Mouse (Mus musculus) CD8-positive naive resting alpha-beta T cell, adult 2 months (primary cell): ENCODE measurements around the gene Prop1.

Source experiments
- DNase-seq, 2 experiments: peaks; one replicate each; pipeline ENCODE4 v3.0.0; 2022; ENCODE audit warnings: low read depth in 2 of 2, low spot score in 2 of 2

The Prop1 gene

GRCm38 (mm10) chr11:50953665-50954064 is at the start of gene Prop1:
Gene Prop1, minus strand, starts transcription at chr11:50953765.
- no peak for DNase-seq

- DNase-seq = no peak
These were observed 49.7 kb upstream of the Prop1 start, which contains the start of gene Olfr51 for GRCm38 (mm10) chr11:51003296-51003695. Gene Olfr51, plus strand, starts transcription at chr11:51003596.

DNA sequence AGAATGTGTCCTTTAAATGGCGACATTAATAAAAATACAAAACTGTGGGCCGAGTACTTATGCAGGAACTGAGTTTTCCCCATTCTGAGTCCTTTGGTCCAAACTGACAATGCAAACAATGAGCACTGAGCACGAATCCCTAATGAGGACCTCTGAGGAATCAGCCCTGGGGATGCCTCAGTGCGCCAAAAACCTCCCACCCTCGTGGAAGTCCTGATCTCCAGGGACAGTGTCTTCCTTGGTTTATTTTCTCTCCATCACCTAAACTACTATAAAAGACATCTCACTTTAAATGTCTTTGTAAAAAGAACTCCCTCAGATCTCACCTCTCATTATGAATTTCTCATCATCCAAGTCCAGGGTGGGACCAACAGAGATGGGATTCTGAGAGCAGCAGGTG is 28.1 kb upstream of the Prop1 start, which contains the start of gene Olfr1377:
Gene Olfr1377 (plus strand): TSS at position 301 of the 400 bp plus-strand sequence.
- DNase-seq = no peak

- DNase-seq = no peak
These were observed 23.7 kb upstream of the Prop1 start for GRCm38 (mm10) chr11:50977216-50977615.

- DNase-seq = no peak
These were observed 12.7 kb upstream of the Prop1 start, which contains the start of gene Olfr1378 for GRCm38 (mm10) chr11:50966230-50966629. Gene Olfr1378, plus strand, starts transcription at chr11:50966530.

- DNase-seq = no peak
These were observed 11.3 kb upstream of the Prop1 start for GRCm38 (mm10) chr11:50964886-50965285.

GRCm38 (mm10) chr11:50952290-50952689 is 1.3 kb downstream of the Prop1 start:
- no peak for DNase-seq

DNA sequence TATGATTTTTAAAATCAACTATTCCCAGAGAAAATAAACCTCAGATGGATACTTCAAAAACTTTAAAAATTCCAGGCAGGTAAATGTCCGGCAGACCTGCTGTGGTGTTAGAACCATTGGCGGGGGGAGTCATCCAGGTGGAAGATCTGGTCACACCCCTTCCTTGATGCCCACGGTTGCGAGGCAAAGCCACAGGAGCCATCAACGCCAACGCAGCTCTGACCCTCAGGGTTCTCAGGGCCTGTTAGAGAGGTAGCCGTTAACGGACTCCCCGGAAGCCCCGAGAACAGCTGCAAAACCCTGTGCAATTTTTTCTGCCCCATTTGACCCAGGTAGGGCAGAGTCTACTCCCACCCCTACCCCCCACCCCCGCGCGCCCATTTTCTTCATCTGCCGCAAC is 10.1 kb downstream of the Prop1 start, which contains the start of gene 4933414I15Rik:
Gene 4933414I15Rik (minus strand): TSS at position 260 of the 400 bp plus-strand sequence.
- no peak for DNase-seq

GRCm38 (mm10) chr11:50942386-50942785 is 11.2 kb downstream of the Prop1 start:
- no peak for DNase-seq

DNA sequence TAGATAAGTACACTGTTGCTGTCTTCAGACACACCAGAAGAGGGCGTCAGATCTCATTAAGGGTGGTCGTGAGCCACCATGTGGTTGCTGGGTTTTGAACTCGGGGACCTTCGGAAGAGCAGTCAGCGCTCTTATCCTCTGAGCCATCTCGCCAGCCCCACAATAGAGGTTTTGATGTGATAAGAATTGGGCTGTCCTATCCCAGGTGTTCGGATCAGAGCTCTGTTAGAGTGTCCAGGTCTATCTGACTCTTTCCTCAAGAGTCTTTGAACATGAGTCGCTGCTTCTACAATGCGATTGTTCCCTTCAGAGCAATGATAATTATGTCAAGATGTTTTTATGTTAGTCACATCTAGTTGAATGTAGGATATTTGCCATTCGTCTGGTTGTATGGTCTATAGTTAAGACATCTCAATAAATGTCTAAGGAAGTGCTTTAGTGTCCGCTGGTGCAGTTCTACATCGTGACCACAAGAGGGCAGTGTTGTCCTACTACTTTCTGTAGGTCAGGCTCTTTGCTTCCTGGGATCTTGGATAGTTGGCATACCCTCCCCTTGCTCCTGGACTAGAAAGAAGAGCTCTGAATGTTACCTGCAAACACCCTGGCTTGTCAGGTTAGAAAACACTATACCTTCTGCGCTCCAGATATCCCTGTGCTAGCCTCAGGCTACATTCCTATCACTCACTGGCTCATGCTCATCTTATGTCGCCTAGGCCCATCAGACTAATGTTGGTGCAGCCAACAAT is 13.8 kb downstream of the Prop1 start:
- DNase-seq = peak in 1 of 2 experiments; percentile 9

GRCm38 (mm10) chr11:50938435-50938834 is 15.1 kb downstream of the Prop1 start:
- DNase-seq = no peak

DNA sequence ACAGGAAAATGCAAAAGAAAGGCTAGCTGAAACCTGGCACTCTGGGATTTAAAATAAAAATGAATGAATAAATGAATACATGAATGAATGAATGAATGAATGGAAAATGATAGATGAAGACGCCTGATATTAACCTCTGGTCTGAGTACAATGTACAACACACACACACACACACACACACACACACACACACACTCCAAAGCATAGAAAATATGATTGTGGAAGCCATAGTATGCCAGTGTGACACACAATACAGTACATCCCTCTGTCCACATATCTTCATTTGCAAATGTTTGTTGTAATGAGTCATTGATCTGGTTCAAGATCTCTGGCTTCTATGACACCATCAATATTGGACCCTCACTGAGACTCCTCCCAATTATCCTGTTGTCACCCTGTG is 21.5 kb downstream of the Prop1 start:
- no peak for DNase-seq

- DNase-seq = peak in 1 of 2 experiments; percentile 18
These were observed 22.1 kb downstream of the Prop1 start, which contains the start of gene Zfp354b for GRCm38 (mm10) chr11:50931451-50931866. Gene Zfp354b, minus strand, starts transcription at chr11:50931633.

DNA sequence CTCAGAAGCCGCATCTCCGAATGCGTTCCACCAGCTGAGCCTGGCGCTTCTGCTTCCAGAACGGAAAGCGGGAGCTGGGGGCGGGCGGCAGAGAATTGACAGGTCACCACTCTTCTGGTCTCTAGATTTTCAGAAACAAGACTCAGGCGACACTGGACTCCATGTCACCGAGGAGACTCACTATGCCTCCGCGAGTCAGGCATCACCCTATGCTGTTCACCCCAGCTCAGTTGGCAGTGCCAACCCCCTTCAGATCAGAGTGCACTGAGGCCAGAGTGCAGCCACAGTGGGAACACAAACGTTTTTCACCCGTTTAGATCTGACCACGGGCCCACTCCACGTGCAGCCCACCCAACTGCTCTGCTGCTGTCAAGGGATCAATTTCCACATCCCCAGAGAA is 22.5 kb downstream of the Prop1 start:
- DNase-seq = no peak

DNA sequence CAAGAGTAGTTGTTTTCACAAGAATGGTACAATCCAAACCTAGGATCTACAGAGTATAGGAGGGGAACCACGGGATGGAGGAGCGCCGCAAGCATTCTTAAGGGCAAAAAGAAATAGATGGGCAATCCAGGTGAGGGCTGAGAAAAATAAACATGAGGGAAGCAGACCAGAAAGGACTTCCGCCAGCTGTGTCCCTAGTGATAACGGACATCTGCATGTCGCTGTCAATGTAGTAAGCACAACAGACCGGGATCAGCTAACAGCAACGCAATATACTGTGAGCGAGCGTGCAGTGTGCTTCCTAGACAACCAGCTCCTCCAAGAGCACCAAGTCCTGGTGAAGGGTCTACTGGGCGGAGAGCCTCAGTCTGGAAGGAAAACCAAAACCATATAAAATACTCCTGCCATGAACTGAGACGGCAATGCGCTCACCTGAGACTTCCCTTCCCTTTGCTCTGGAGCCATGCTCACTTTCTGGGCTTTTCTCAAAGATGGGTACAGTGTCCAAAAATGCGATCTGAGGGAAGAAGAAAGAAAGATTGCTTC is 23.0 kb downstream of the Prop1 start:
- no peak for DNase-seq

DNA sequence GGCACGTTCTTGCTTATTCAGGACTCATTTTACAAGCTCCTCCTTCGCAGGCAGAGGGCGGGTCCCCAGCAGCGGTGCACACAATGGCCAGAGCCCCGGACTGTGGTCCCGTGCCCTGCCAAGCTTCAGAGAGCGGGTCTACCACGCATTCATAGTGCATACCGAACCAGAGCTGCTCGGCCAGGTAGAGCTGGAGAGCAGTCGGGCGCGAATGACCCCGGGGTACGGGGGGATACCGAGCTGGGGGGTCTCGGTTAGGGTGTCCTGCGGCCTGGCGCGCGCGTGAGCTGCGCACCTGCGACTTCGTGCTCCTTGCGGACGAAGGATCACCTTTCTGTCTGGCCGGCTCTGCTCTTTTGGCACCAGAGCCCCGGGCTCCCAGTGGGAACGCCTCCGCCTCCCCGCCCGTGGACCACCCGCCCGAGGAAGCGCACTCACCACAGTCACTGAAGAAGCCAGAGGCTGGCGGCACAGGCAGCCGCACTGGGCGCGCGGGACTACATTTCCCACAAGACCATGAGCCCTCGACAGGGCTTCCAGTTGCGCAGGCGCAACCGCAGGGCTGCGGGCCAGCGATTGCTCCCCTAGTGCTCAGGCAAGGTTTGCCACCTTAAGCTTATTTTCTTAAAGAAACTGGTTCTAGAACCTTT is 37.8 kb downstream of the Prop1 start, which contains the start of gene Zfp2:
Gene Zfp2 (minus strand): TSS at position 495 of the 650 bp plus-strand sequence.
- DNase-seq = peak; percentile 84 to 87

- DNase-seq = no peak
These were observed 39.1 kb downstream of the Prop1 start for GRCm38 (mm10) chr11:50914461-50914860.

DNA sequence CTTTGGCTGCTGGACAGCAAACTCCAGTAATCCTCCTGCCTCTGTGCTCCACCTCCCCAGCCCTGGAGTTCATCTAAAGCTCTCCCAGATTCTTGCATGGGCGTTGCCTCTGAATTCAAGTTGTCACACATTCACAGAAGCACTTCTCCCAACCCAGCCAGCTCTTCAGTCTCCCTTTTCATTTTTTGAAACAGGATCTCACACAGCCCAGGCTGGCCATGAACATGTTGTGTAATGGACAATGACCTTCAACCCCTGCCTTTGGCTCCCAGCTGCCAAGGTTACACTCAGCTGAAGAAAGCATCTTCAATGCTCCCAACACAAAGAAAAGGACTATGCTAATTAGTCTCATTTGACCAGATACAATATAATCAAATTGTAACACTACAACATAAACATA is 40.3 kb downstream of the Prop1 start:
- no peak for DNase-seq

DNA sequence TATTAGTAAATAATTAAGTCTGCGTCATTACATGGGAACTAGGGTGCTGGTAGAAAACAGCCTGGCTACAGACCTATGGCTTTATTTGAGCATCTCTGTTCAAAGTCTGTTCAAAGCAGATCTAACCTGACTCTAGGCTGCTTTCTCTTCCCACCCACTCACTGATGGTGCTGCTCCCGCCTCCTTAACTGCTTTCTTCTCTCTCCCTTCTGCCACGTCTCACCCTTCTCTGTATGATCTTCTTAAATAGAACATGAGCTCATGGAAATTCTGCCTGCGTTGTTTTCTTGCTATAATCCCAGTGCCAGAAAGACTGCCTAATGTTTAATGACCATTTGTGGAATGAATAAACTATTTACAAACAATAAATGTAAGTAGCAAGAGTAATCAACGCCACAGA is 45.4 kb downstream of the Prop1 start:
- no peak for DNase-seq
